Mouse (Mus musculus) liver (tissue): ENCODE measurements around the gene Dnase2b.

ENCODE experiments used
- DNase-seq: peaks from one replicate; pipeline ENCODE4 v3.0.0-alpha.2; 2020; ENCODE audit warnings: mixed read lengths

Dnase2b gene

GRCm38 (mm10) chr3:146567884-146568530, 47.4 kb downstream of the Dnase2b start:
- no peak for DNase-seq

- no peak for DNase-seq
Measured at GRCm38 (mm10) chr3:146567366-146567765, 48.0 kb downstream of the Dnase2b start.

- no peak for DNase-seq
Measured at GRCm38 (mm10) chr3:146565065-146565411, 50.4 kb downstream of the Dnase2b start.

- peak; percentile 76 for DNase-seq
Measured at GRCm38 (mm10) chr3:146564268-146565064, 50.9 kb downstream of the Dnase2b start.

GRCm38 (mm10) chr3:146562936-146563335, 52.5 kb downstream of the Dnase2b start:
- no peak for DNase-seq

- no peak for DNase-seq
Measured at GRCm38 (mm10) chr3:146557507-146557906, 57.9 kb downstream of the Dnase2b start.

- no peak for DNase-seq
Measured at GRCm38 (mm10) chr3:146556567-146556966, 58.8 kb downstream of the Dnase2b start.

GRCm38 (mm10) chr3:146554816-146555215, 60.6 kb downstream of the Dnase2b start:
- DNase-seq = no peak

GRCm38 (mm10) chr3:146543632-146544031, 71.8 kb downstream of the Dnase2b start:
- no peak for DNase-seq

- no peak for DNase-seq
Measured at GRCm38 (mm10) chr3:146540521-146541273, 74.7 kb downstream of the Dnase2b start.

- no peak for DNase-seq
Measured at GRCm38 (mm10) chr3:146534986-146535385, 80.4 kb downstream of the Dnase2b start.
